Mouse (Mus musculus) C2C12 (cell line): ENCODE measurements around the gene Efnb2.

Source experiments
- CEBPB ChIP-seq: IDR thresholded peaks from one replicate; pipeline ENCODE4 v1.6.1; 2011; ENCODE audit warnings: low read depth, mild to moderate bottlenecking, control low read depth, moderate library complexity
- CTCF ChIP-seq: IDR thresholded peaks from one replicate; pipeline ENCODE4 v1.5.1; 2011; ENCODE audit not compliant: control insufficient read depth, insufficient read depth, insufficient read length
- MAX ChIP-seq: IDR thresholded peaks from one replicate; pipeline ENCODE4 v1.6.1; 2011; ENCODE audit warnings: mild to moderate bottlenecking, control low read depth
- USF1 ChIP-seq: IDR thresholded peaks from one replicate; pipeline ENCODE4 v1.6.1; 2011; ENCODE audit warnings: low read depth, mild to moderate bottlenecking, control low read depth, moderate library complexity

DNA sequence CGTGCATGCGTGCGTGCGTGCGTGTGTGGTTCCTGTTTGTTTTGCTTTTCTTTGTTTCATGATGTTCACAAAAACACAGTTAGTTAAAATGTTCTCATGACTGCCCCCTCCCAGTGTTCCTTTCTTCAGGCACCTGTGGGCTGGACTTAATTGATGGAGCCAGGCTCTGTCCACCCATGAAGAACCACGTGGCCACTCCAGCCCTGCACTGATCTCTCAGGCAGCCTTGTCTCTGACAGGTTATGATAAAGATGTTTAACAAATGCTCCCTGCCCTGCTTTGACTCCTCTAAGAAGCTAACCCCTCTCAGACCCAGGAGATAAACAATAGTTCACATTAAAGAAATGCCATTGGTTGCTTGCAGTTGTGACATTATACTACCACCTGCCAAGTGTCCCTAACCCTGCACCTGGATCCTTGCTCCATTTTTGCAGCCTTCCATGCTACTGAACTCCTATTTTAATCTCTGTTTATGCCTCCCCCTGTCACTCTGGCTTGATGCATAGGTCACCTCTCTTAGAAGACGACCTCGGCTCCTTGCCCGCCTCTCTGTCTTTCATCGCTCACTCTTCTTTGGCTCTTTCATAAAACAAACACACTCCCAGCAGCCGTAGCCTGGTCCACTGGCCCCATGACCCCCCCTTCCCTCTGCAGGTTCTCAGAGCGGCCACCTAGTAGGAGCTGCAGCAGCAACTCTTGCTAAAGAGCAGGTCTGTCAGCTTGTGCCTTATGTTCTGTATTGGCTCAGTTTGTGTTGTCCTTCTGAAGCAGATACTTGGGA is 65.0 kb downstream of the Efnb2 start:
- TF ChIP-seq CTCF (no peak), USF1 (no peak), CEBPB (no peak), MAX (no peak)
